Comparison of ENCODE assay signal across 22 mouse cellular contexts in genomic region chr2:136484955-136485354, GRCm38 (mm10). TPM values are rescaled to one million over a fixed set of nuclear protein-coding genes. Genes with fewer than 3 reads are reported as not detected.
DNase-seq lines count a peak whose midpoint lies in the region; ATAC-seq and TF ChIP-seq lines count a peak whose summit lies in the region.
"Had no signal": no experiment of that assay in that cellular context is flagged by ENCODE, and none has a peak within 500 bp of the region (broad histone marks: within the 10 kb centered on the region; RNA-seq: fewer than 3 reads in every experiment).

No protein-coding gene starts in this region.

- ATAC-seq in frontal cortex, adult (ENCODE audit: low TSS enrichment), result 0 out of 2 replicates have a peak, but pooled peaks have one; percentile 16
- ATAC-seq in heart, embryonic 12.5 days (ENCODE audit: insufficient number of reproducible peaks, low FRiP score), result no peak

- 63% methylated on average over 3 of the region's 3 CpGs for WGBS in heart, embryonic 12.5 days

- no peaks in the 10 kb centered on the region for H3K79me2 ChIP-seq in myocyte (ENCODE audit: control insufficient read depth, insufficient read depth)

- H3ac ChIP-seq in myocyte (ENCODE audit: control insufficient read depth, insufficient read length), result no peak overlapping the region

- no peaks in the 10 kb centered on the region for H3K9me3 ChIP-seq in heart, embryonic 12.5 days (replicated peaks)
- H3K9me3 ChIP-seq: embryonic facial prominence, embryonic 13.5 days; hindbrain, embryonic 15.5 days; limb, embryonic 15.5 days had no signal

- no peak overlapping the region for H3K27ac ChIP-seq in heart, embryonic 12.5 days (ENCODE audit: poor library complexity, severe bottlenecking)
- H3K27ac ChIP-seq: embryonic facial prominence, embryonic 13.5 days; hindbrain, embryonic 15.5 days; limb, embryonic 15.5 days had no signal

- H3K27me3 ChIP-seq in myocyte (ENCODE audit: control insufficient read depth, insufficient read depth, insufficient read length), result no peaks in the 10 kb centered on the region
- H3K27me3 ChIP-seq in heart, embryonic 12.5 days (replicated peaks), result no peaks in the 10 kb centered on the region
- H3K27me3 ChIP-seq: CH12.LX; embryonic facial prominence, embryonic 13.5 days; hindbrain, embryonic 15.5 days; limb, embryonic 15.5 days had no signal

- peak overlapping the region; percentile 69 for H3K4me2 ChIP-seq in myocyte (ENCODE audit: low read depth)
- no peak overlapping the region for H3K4me2 ChIP-seq in heart, embryonic 12.5 days
- H3K4me2 ChIP-seq: hindbrain, embryonic 15.5 days; limb, embryonic 15.5 days had no signal

- no peaks in the 10 kb centered on the region for H3K36me3 ChIP-seq in myocyte (ENCODE audit: control insufficient read depth, insufficient read depth)
- no peaks in the 10 kb centered on the region for H3K36me3 ChIP-seq in heart, embryonic 12.5 days
- H3K36me3 ChIP-seq: embryonic facial prominence, embryonic 13.5 days; hindbrain, embryonic 15.5 days; limb, embryonic 15.5 days had no signal

- no peak for TF ChIP-seq POLR2A in myocyte (IDR thresholded peaks at IDR 0.05; ENCODE audit: insufficient read length, low read depth)

- H3K9ac ChIP-seq in heart, embryonic 12.5 days, result no peak overlapping the region
- H3K9ac ChIP-seq: embryonic facial prominence, embryonic 13.5 days; forebrain, postnatal 0 days; hindbrain, embryonic 15.5 days; limb, embryonic 15.5 days had no signal

- 0 out of 2 replicates have a peak, but pooled peaks cover 2% of the 10 kb centered on the region for H3K4me1 ChIP-seq in heart, embryonic 12.5 days (replicated peaks)

- no peak overlapping the region for H3K4me3 ChIP-seq in myocyte
- no peak overlapping the region for H3K4me3 ChIP-seq in heart, embryonic 12.5 days
- H3K4me3 ChIP-seq: embryonic facial prominence, embryonic 13.5 days; hindbrain, embryonic 15.5 days; limb, embryonic 15.5 days had no signal

- peak; percentile 2 for DNase-seq in cerebellum, adult 11 months
- DNase-seq in cerebellum, postnatal 36 days, result no peak
- no peak for DNase-seq in frontal cortex, postnatal 10 days (ENCODE audit: low spot score in 2 of 2)
- DNase-seq in kidney, postnatal 4 days, result peak; percentile 2 to 7
- DNase-seq in kidney, adult 11 months, result no peak
- DNase-seq: adrenal gland, adult 2 months; forebrain, postnatal 0 days; gastrocnemius, adult 2 months; heart, postnatal 4 days; lung, postnatal 10 days; midbrain, embryonic 14.5 days; right cerebral cortex, postnatal 14 days; spleen, adult 18-20 months; thymus, postnatal 25 days had no signal

TF ChIP-seq in myocyte, 11 proteins besides CTCF, POLR2A, EP300 and RAD21:
- TF ChIP-seq E2F4 (IDR thresholded peaks at IDR 0.05; ENCODE audit: insufficient read depth), result no peak
- no peak for TF ChIP-seq TCF12 (IDR thresholded peaks at IDR 0.05; ENCODE audit: insufficient read depth, poor library complexity, severe bottlenecking)
- TF ChIP-seq REST (IDR thresholded peaks at IDR 0.05; ENCODE audit: insufficient read depth, insufficient read length), result no peak

RNA-seq across cellular contexts. Expression of gene Ankef1, which starts 16.8 kb away (rescaled TPM):
- 0.02 TPM for polyA plus RNA-seq in myocyte (2012; fragmentation: generic; extraction: Trizol)
- polyA plus RNA-seq in heart, embryonic 12.5 days (2016; fragmentation: Nextera tagmentation; extraction: Ambion mirVana), result 0.10 TPM in 1 of 2 replicates, not detected in the other
- polyA plus RNA-seq: liver, embryonic 16.5 days had no signal

Comparison
In these comparisons a context has a peak if more than half of its experiments do, and no peak if none do; other contexts are left out.
1. DNase-seq: peak in cerebellum, adult 11 months (single experiment) and kidney, postnatal 4 days (2 of 2); none in cerebellum, postnatal 36 days (0 of 2), frontal cortex, postnatal 10 days (0 of 2) and kidney, adult 11 months (single experiment).